Mouse (Mus musculus): ENCODE measurements around the gene Ift80.

- TF ChIP-seq HCFC1 (IDR thresholded peaks at IDR 0.05; ENCODE audit: borderline replicate concordance, insufficient read depth, low read length) (no peak), MAFK (IDR thresholded peaks at IDR 0.05; ENCODE audit: insufficient read depth, low read depth, low read length) (no peak), CHD2 (IDR thresholded peaks at IDR 0.05; ENCODE audit: low read depth, low read length) (no peak)
Observed at GRCm38 (mm10) chr3:69047684-69048083, 43.3 kb upstream of the Ift80 start.

Data from ES-E14 (cell line).